Mouse (Mus musculus): Measurements from ENCODE around the gene Olfr458. TPM values are rescaled to one million over a fixed set of nuclear protein-coding genes. Genes with fewer than 3 reads are reported as not detected.
"Not testable (repeated sequence)": the region's sequence is repeated elsewhere in the genome, so short reads cannot be mapped to it uniquely, and the experiment has no call there.

Gene Olfr458
- polyA plus RNA-seq (2016; fragmentation: Nextera tagmentation; extraction: Ambion mirVana) = not detected in 2 replicates

GRCm38 (mm10) chr6:42465096-42465495, at the start of gene Olfr458:
Gene Olfr458, minus strand, starts transcription at chr6:42465196.
- Histone ChIP-seq H3K9ac (no peak within 1 kb of the TSS), H3K27ac (no peak within 1 kb of the TSS), H3K4me2 (replicated peaks) (no peak within 1 kb of the TSS), H3K4me1 (no peaks in the 10 kb centered on the region), H3K9me3 (no peaks in the 10 kb centered on the region), H3K4me3 (no peak within 1 kb of the TSS), H3K27me3 (no peaks in the 10 kb centered on the region), H3K36me3 (no peaks in the 10 kb centered on the region)
- WGBS = 89% methylated on average over 1 of the region's 1 CpGs
- no peak for ATAC-seq (ENCODE audit: insufficient number of reproducible peaks, insufficient read depth, low FRiP score, low TSS enrichment)

GRCm38 (mm10) chr6:42513461-42513860, 48.5 kb upstream of the Olfr458 start:
- H3K9ac ChIP-seq = no peak overlapping the region
- H3K27me3 ChIP-seq = no peaks in the 10 kb centered on the region
- H3K27ac ChIP-seq = no peak overlapping the region
- WGBS = 79% methylated on average over 1 of the region's 1 CpGs
- H3K36me3 ChIP-seq = no peaks in the 10 kb centered on the region
- no peaks in the 10 kb centered on the region for H3K4me1 ChIP-seq
- no peak for ATAC-seq (ENCODE audit: insufficient number of reproducible peaks, insufficient read depth, low FRiP score, low TSS enrichment)
- H3K4me2 ChIP-seq (replicated peaks) = no peak overlapping the region
- H3K4me3 ChIP-seq = no peak overlapping the region
- no peaks in the 10 kb centered on the region for H3K9me3 ChIP-seq

- ATAC-seq (ENCODE audit: insufficient number of reproducible peaks, insufficient read depth, low FRiP score, low TSS enrichment) = no peak
- no peak overlapping the region for H3K4me2 ChIP-seq (replicated peaks)
- no peaks in the 10 kb centered on the region for H3K27me3 ChIP-seq
- H3K36me3 ChIP-seq = no peaks in the 10 kb centered on the region
- no peak overlapping the region for H3K9ac ChIP-seq
- H3K27ac ChIP-seq = no peak overlapping the region
- H3K9me3 ChIP-seq = no peaks in the 10 kb centered on the region
- no peak overlapping the region for H3K4me3 ChIP-seq
- no peaks in the 10 kb centered on the region for H3K4me1 ChIP-seq
These were observed 44.3 kb upstream of the Olfr458 start for GRCm38 (mm10) chr6:42509311-42509710.

DNA sequence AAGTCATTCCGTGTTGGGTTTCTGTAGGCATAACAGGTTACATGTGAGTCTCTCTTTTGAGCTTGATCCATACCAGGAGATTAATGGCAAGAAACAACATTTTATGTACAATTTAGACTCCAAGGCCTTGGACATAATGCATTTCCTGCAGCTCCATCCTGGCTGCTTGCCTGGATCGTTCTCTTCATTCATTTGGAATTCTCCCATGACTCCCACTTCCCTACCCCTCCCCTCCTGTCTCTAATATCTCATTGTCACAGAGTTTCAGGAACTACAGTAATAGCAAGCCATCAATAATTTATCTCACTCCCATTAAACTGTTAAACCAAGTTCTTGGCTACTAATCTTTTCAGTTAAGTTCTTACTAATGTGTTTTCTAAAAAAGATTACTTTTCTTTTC, 38.5 kb upstream of the Olfr458 start:
- no peak overlapping the region for H3K4me3 ChIP-seq
- no peaks in the 10 kb centered on the region for H3K9me3 ChIP-seq
- no peaks in the 10 kb centered on the region for H3K27me3 ChIP-seq
- no peak overlapping the region for H3K27ac ChIP-seq
- no peak overlapping the region for H3K9ac ChIP-seq
- WGBS = 82% methylated on average over 2 of the region's 2 CpGs
- H3K36me3 ChIP-seq = no peaks in the 10 kb centered on the region
- ATAC-seq (ENCODE audit: insufficient number of reproducible peaks, insufficient read depth, low FRiP score, low TSS enrichment) = no peak
- H3K4me2 ChIP-seq (replicated peaks) = no peak overlapping the region
- H3K4me1 ChIP-seq = no peaks in the 10 kb centered on the region

GRCm38 (mm10) chr6:42489731-42490130, 24.7 kb upstream of the Olfr458 start:
- WGBS = 76% methylated on average over 1 of the region's 1 CpGs
- no peak overlapping the region for H3K27ac ChIP-seq
- ATAC-seq (ENCODE audit: insufficient number of reproducible peaks, insufficient read depth, low FRiP score, low TSS enrichment) = no peak

GRCm38 (mm10) chr6:42487114-42487513, 22.1 kb upstream of the Olfr458 start, which contains the start of gene Olfr456:
Gene Olfr456, minus strand, starts transcription at chr6:42487214.
- Histone ChIP-seq H3K27me3 (no peaks in the 10 kb centered on the region), H3K36me3 (no peaks in the 10 kb centered on the region), H3K27ac (no peak within 1 kb of the TSS), H3K4me2 (replicated peaks) (no peak within 1 kb of the TSS), H3K4me1 (no peaks in the 10 kb centered on the region), H3K4me3 (no peak within 1 kb of the TSS), H3K9ac (no peak within 1 kb of the TSS), H3K9me3 (no peaks in the 10 kb centered on the region)
- 87% methylated on average over 1 of the region's 1 CpGs for WGBS
- ATAC-seq (ENCODE audit: insufficient number of reproducible peaks, insufficient read depth, low FRiP score, low TSS enrichment) = no peak

More at GRCm38 (mm10) chr6:42489731-42490130, 24.7 kb upstream of the Olfr458 start:
- Histone ChIP-seq H3K4me2 (replicated peaks) (no peak overlapping the region), H3K4me1 (no peaks in the 10 kb centered on the region), H3K4me3 (no peak overlapping the region), H3K9me3 (no peaks in the 10 kb centered on the region), H3K9ac (no peak overlapping the region), H3K36me3 (no peaks in the 10 kb centered on the region), H3K27me3 (no peaks in the 10 kb centered on the region)

DNA sequence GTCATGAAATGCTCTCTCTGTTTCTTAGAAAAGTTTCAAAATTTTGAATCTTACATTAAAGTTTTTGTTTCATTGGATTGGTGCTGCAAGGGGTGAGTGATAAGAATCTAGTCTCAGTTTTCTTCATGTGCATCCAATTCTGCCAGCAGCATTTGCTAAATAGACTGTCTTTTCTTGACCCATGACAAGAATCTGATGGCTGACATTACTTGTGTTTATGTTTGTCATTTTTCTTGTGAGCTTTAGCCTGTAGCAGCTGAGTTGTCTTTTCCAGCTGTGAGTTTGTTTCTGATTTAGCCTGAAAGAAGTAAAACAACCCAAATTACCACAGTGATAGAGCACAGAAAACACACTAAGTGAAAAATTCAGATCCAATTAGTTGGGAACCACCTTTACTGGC, 19.6 kb upstream of the Olfr458 start:
- no peaks in the 10 kb centered on the region for H3K9me3 ChIP-seq
- H3K4me2 ChIP-seq (replicated peaks) = no peak overlapping the region
- no peak overlapping the region for H3K9ac ChIP-seq
- no peaks in the 10 kb centered on the region for H3K36me3 ChIP-seq
- ATAC-seq (ENCODE audit: insufficient number of reproducible peaks, insufficient read depth, low FRiP score, low TSS enrichment) = no peak
- no peak overlapping the region for H3K4me3 ChIP-seq
- no peaks in the 10 kb centered on the region for H3K27me3 ChIP-seq
- no peak overlapping the region for H3K27ac ChIP-seq
- no peaks in the 10 kb centered on the region for H3K4me1 ChIP-seq

- Histone ChIP-seq H3K27ac (no peak within 1 kb of the TSS), H3K36me3 (no peaks in the 10 kb centered on the region), H3K4me1 (no peaks in the 10 kb centered on the region), H3K4me3 (no peak within 1 kb of the TSS), H3K9ac (no peak within 1 kb of the TSS), H3K9me3 (no peaks in the 10 kb centered on the region), H3K4me2 (replicated peaks) (no peak within 1 kb of the TSS), H3K27me3 (no peaks in the 10 kb centered on the region)
- 72% methylated on average over 1 of the region's 1 CpGs for WGBS
- no peak for ATAC-seq (ENCODE audit: insufficient number of reproducible peaks, insufficient read depth, low FRiP score, low TSS enrichment)
These were observed 11.2 kb upstream of the Olfr458 start, which contains the start of gene Olfr457 for GRCm38 (mm10) chr6:42476235-42476634. Gene Olfr457, minus strand, starts transcription at chr6:42476335.

- 95% methylated on average over 4 of the region's 4 CpGs for WGBS
- H3K27me3 ChIP-seq; ATAC-seq (ENCODE audit: insufficient number of reproducible peaks, insufficient read depth, low FRiP score, low TSS enrichment); H3K4me1 ChIP-seq; H3K4me3 ChIP-seq; H3K9me3 ChIP-seq; H3K36me3 ChIP-seq; H3K4me2 ChIP-seq (replicated peaks); H3K27ac ChIP-seq; H3K9ac ChIP-seq: not testable (repeated sequence)
These were observed 6.3 kb upstream of the Olfr458 start for GRCm38 (mm10) chr6:42471298-42471697.

GRCm38 (mm10) chr6:42470542-42470941, 5.5 kb upstream of the Olfr458 start:
- Histone ChIP-seq H3K27me3 (no peaks in the 10 kb centered on the region), H3K9ac (no peak overlapping the region), H3K36me3 (no peaks in the 10 kb centered on the region), H3K9me3 (no peaks in the 10 kb centered on the region), H3K4me2 (replicated peaks) (no peak overlapping the region), H3K27ac (no peak overlapping the region), H3K4me1 (no peaks in the 10 kb centered on the region), H3K4me3 (no peak overlapping the region)
- ATAC-seq (ENCODE audit: insufficient number of reproducible peaks, insufficient read depth, low FRiP score, low TSS enrichment) = no peak
- 87% methylated on average over 4 of the region's 4 CpGs for WGBS

DNA sequence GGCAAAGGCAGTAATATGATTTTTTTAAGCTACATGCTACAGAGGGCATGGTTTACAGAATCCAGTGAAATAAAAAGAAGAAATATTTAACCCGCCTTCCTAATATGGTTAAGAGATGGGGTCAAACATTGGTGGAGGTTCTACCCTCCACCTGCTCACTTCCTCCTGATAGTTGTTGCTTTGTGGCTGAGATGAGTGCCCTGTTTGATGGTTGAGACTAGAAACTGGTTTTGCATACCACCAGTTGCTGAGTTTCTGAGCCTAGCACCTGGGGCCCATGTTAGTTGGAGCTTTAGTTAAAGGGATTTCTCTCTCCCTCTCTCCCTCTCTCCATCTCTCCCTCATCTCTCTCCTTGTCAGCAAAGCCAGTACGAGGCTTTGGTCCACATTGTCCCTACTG, 17.6 kb downstream of the Olfr458 start:
- Histone ChIP-seq H3K9me3 (no peaks in the 10 kb centered on the region), H3K27ac (no peak overlapping the region), H3K4me3 (no peak overlapping the region), H3K9ac (no peak overlapping the region), H3K27me3 (no peaks in the 10 kb centered on the region), H3K4me1 (no peaks in the 10 kb centered on the region), H3K36me3 (no peaks in the 10 kb centered on the region), H3K4me2 (replicated peaks) (no peak overlapping the region)
- no peak for ATAC-seq (ENCODE audit: insufficient number of reproducible peaks, insufficient read depth, low FRiP score, low TSS enrichment)
- WGBS = 73% methylated on average over 2 of the region's 2 CpGs

DNA sequence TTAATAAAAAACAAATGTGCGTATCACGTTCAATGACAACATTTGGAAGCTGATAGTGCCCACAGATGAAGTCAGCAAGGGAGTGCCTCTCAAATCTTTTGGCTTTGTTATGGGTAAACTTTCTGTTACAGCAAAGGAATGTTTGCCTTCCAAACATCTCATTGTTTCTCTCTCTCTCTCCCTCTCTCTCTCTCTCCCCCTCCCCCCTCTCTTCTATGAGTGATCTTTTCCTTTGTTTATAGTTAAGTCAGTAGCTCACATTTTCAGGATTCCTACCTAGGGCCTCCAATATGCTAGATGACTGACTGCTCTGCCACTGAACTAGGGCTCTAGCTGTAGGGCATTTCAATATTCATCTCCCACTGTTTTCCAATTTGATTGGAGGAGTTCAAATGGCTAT, 20.5 kb downstream of the Olfr458 start:
- no peaks in the 10 kb centered on the region for H3K27me3 ChIP-seq
- no peaks in the 10 kb centered on the region for H3K4me1 ChIP-seq
- H3K9ac ChIP-seq = no peak overlapping the region
- ATAC-seq (ENCODE audit: insufficient number of reproducible peaks, insufficient read depth, low FRiP score, low TSS enrichment) = no peak
- no peaks in the 10 kb centered on the region for H3K36me3 ChIP-seq
- H3K4me3 ChIP-seq = no peak overlapping the region
- 77% methylated on average over 2 of the region's 2 CpGs for WGBS
- no peak overlapping the region for H3K4me2 ChIP-seq (replicated peaks)
- no peaks in the 10 kb centered on the region for H3K9me3 ChIP-seq
- no peak overlapping the region for H3K27ac ChIP-seq

- WGBS = 63% methylated on average over 2 of the region's 2 CpGs
- H3K27ac ChIP-seq = no peak overlapping the region
- no peak overlapping the region for H3K4me3 ChIP-seq
- no peak for ATAC-seq (ENCODE audit: insufficient number of reproducible peaks, insufficient read depth, low FRiP score, low TSS enrichment)
- H3K27me3 ChIP-seq = no peaks in the 10 kb centered on the region
- H3K4me2 ChIP-seq (replicated peaks) = no peak overlapping the region
- no peaks in the 10 kb centered on the region for H3K4me1 ChIP-seq
- no peaks in the 10 kb centered on the region for H3K36me3 ChIP-seq
- H3K9me3 ChIP-seq = no peaks in the 10 kb centered on the region
- no peak overlapping the region for H3K9ac ChIP-seq
These were observed 23.6 kb downstream of the Olfr458 start for GRCm38 (mm10) chr6:42441395-42441794.
